Mouse (Mus musculus) intestine, postnatal 0 days (tissue): ENCODE measurements around the gene Gm17018. TPM values are rescaled to one million over a fixed set of nuclear protein-coding genes. Genes with fewer than 3 reads are reported as not detected.
A peak's percentile ranks its signal among the peaks of the same experiment; 100 is the strongest.
"Not testable (repeated sequence)": the region's sequence is repeated elsewhere in the genome, so short reads cannot be mapped to it uniquely, and the experiment has no call there.

Experiments used
- ATAC-seq: fragments of 200-750 bp; cut with Nextera tagmentation; 2 replicates; pipeline ENCODE4 v1.8.0; 2017; ENCODE audit warnings: mild to moderate bottlenecking, moderate TSS enrichment, moderate library complexity
- H3K27ac ChIP-seq: fragments of 300-500 bp; sonication (generic); 2 replicates; pipeline ENCODE4 v1.5.1; 2014; ENCODE audit warnings: mild to moderate bottlenecking, low read depth, low read length, moderate library complexity
- H3K27me3 ChIP-seq: fragments of 300-500 bp; sonication (generic); replicated peaks from 2 replicates; pipeline ENCODE4 v1.6.1; 2014; ENCODE audit warnings: low read length, mixed read lengths; ENCODE audit not compliant: control insufficient read depth, insufficient read depth
- H3K36me3 ChIP-seq: fragments of 300-500 bp; sonication (generic); 2 replicates; pipeline ENCODE4 v1.6.1; 2014; ENCODE audit warnings: mild to moderate bottlenecking, moderate library complexity; ENCODE audit not compliant: control insufficient read depth, insufficient read depth
- H3K4me1 ChIP-seq: fragments of 300-500 bp; sonication (generic); replicated peaks from 2 replicates; pipeline ENCODE4 v1.6.1; 2014; ENCODE audit warnings: antibody characterized with exemption, low read length, mixed read lengths; ENCODE audit not compliant: control insufficient read depth, insufficient read depth
- H3K4me2 ChIP-seq: fragments of 300-500 bp; sonication (generic); replicated peaks from 2 replicates; pipeline ENCODE4 v1.6.1; 2014; ENCODE audit warnings: low read depth, mild to moderate bottlenecking, moderate library complexity
- H3K4me3 ChIP-seq: fragments of 300-500 bp; sonication (generic); 2 replicates; pipeline ENCODE4 v1.5.1; 2014; ENCODE audit warnings: low read depth, low read length
- H3K9ac ChIP-seq: fragments of 300-500 bp; sonication (generic); 2 replicates; pipeline ENCODE4 v1.6.1; 2014; ENCODE audit warnings: mild to moderate bottlenecking, low read depth, low read length
- H3K9me3 ChIP-seq: fragments of 300-500 bp; sonication (generic); 2 replicates; pipeline ENCODE4 v1.6.1; 2016; ENCODE audit warnings: mixed run types; ENCODE audit not compliant: control insufficient read depth
- CTCF ChIP-seq: sonication (generic); IDR thresholded peaks from 2 replicates; pipeline ENCODE4 v1.5.1; 2016; ENCODE audit warnings: low read depth, mild to moderate bottlenecking, control low read depth, antibody characterized with exemption, moderate library complexity
- WGBS: fragments of 180-500 bp; shearing (Covaris S2); extraction: QIAGEN DNeasy Blood & Tissue Kit; methylation state at CpG from one replicate; pipeline ENCODE4 v1.1.7; 2014; 5-methylcytosine and 5-hydroxymethylcytosine counted together
- polyA plus RNA-seq: library from polyadenylated mRNA; unstranded; fragments of >200 nt; fragmentation: Nextera tagmentation; extraction: Ambion mirVana; gene quantifications from 2 replicates; pipeline ENCODE4 v1.2.1, GENCODE M21; 2015

Gene Gm17018
- polyA plus RNA-seq, 1 experiment from 2014 or later, result 24.7 TPM

GRCm38 (mm10) chr19:45544925-45545321 lies 15.5 kb upstream of the Gm17018 start:
- Histone ChIP-seq H3K9me3 (no peaks in the 10 kb centered on the region), H3K9ac (no peak overlapping the region), H3K27ac (no peak overlapping the region), H3K4me3 (peak overlapping the region; percentile 40), H3K4me1 (no peaks in the 10 kb centered on the region), H3K4me2 (peak overlapping the region; percentile 85), H3K27me3 (peaks cover 47% of the 10 kb centered on the region), H3K36me3 (no peaks in the 10 kb centered on the region)
- ATAC-seq, result peak; percentile 57
- peak; percentile 94 for TF ChIP-seq CTCF
- under 1% methylated on average over 30 of the region's 30 CpGs for WGBS

GRCm38 (mm10) chr19:45548196-45548595 lies 12.2 kb upstream of the Gm17018 start:
- not testable (repeated sequence) for H3K4me3 ChIP-seq, H3K4me2 ChIP-seq, H3K4me1 ChIP-seq, H3K9ac ChIP-seq, ATAC-seq, H3K9me3 ChIP-seq, H3K27ac ChIP-seq, H3K36me3 ChIP-seq
- H3K27me3 ChIP-seq, result peaks cover 19% of the 10 kb centered on the region

GRCm38 (mm10) chr19:45549128-45549915 lies 11.1 kb upstream of the Gm17018 start:
- no peaks in the 10 kb centered on the region for H3K4me1 ChIP-seq
- no peak overlapping the region for H3K4me2 ChIP-seq
- no peak for ATAC-seq
- no peak overlapping the region for H3K9ac ChIP-seq
- no peaks in the 10 kb centered on the region for H3K9me3 ChIP-seq
- no peak for TF ChIP-seq CTCF
- no peak overlapping the region for H3K27ac ChIP-seq
- 0 out of 2 replicates have a peak, but pooled peaks cover 11% of the 10 kb centered on the region for H3K27me3 ChIP-seq
- peaks cover 13% of the 10 kb centered on the region for H3K36me3 ChIP-seq
- H3K4me3 ChIP-seq, result no peak overlapping the region
- 84% methylated on average over 23 of the region's 23 CpGs for WGBS

GRCm38 (mm10) chr19:45549948-45550347 lies 10.5 kb upstream of the Gm17018 start:
- no peak overlapping the region for H3K9ac ChIP-seq

GRCm38 (mm10) chr19:45552187-45552586 lies 8.2 kb upstream of the Gm17018 start:
- H3K4me1 ChIP-seq, result no peaks in the 10 kb centered on the region
- H3K4me3 ChIP-seq, result no peak overlapping the region
- no peak overlapping the region for H3K27ac ChIP-seq
- no peaks in the 10 kb centered on the region for H3K27me3 ChIP-seq
- H3K9ac ChIP-seq, result no peak overlapping the region
- 58% methylated on average over 6 of the region's 6 CpGs for WGBS
- H3K9me3 ChIP-seq, result no peaks in the 10 kb centered on the region
- TF ChIP-seq CTCF, result no peak
- peaks cover 22% of the 10 kb centered on the region for H3K36me3 ChIP-seq
- ATAC-seq, result no peak
- no peak overlapping the region for H3K4me2 ChIP-seq

More at GRCm38 (mm10) chr19:45549948-45550347, 10.5 kb upstream of the Gm17018 start:
- Histone ChIP-seq H3K4me1 (no peaks in the 10 kb centered on the region), H3K4me3 (no peak overlapping the region), H3K9me3 (no peaks in the 10 kb centered on the region), H3K4me2 (no peak overlapping the region), H3K27me3 (0 out of 2 replicates have a peak, but pooled peaks cover 11% of the 10 kb centered on the region), H3K27ac (no peak overlapping the region), H3K36me3 (peaks cover 19% of the 10 kb centered on the region)
- TF ChIP-seq CTCF, result no peak
- no peak for ATAC-seq
- 76% methylated on average over 4 of the region's 4 CpGs for WGBS

- WGBS, result 89% methylated on average over 11 of the region's 11 CpGs
- H3K9ac ChIP-seq, result no peak overlapping the region
- no peak overlapping the region for H3K4me2 ChIP-seq
- H3K4me3 ChIP-seq, result no peak overlapping the region
- ATAC-seq, result no peak
- H3K36me3 ChIP-seq, result peaks cover 22% of the 10 kb centered on the region
- H3K4me1 ChIP-seq, result no peaks in the 10 kb centered on the region
- H3K27me3 ChIP-seq, result no peaks in the 10 kb centered on the region
- no peak for TF ChIP-seq CTCF
- H3K9me3 ChIP-seq, result no peaks in the 10 kb centered on the region
- no peak overlapping the region for H3K27ac ChIP-seq
Observed at GRCm38 (mm10) chr19:45554136-45554535, 6.3 kb upstream of the Gm17018 start.
